Mouse (Mus musculus) ES-Bruce4 (cell line): ENCODE measurements at regions not wholly inside any gene's neighbourhood (a gene's known extent, or its start where the extent isn't known, plus 50 kb on each side); places are given as distances from the start of the nearest gene placed in this dataset.

Source experiments
- H3K27ac ChIP-seq: 2 replicates; pipeline ENCODE4 v1.5.1; 2012; ENCODE audit warnings: low read length, inconsistent platforms; ENCODE audit not compliant: insufficient read depth
- H3K27me3 ChIP-seq: 2 replicates; pipeline ENCODE4 v1.6.1; 2012; ENCODE audit warnings: mild to moderate bottlenecking, low read length, inconsistent platforms; ENCODE audit not compliant: control insufficient read depth, poor library complexity, insufficient read depth, severe bottlenecking
- H3K36me3 ChIP-seq: 2 replicates; pipeline ENCODE4 v1.6.1; 2012; ENCODE audit warnings: inconsistent platforms, mild to moderate bottlenecking, low read length, moderate library complexity; ENCODE audit not compliant: control insufficient read depth, poor library complexity, insufficient read depth, severe bottlenecking
- H3K4me1 ChIP-seq: one replicate; pipeline ENCODE4 v1.8.1; 2011; ENCODE audit warnings: low read length; ENCODE audit not compliant: control insufficient read depth, insufficient read depth
- H3K4me3 ChIP-seq: 2 replicates; pipeline ENCODE4 v1.5.1; 2011; ENCODE audit warnings: low read depth, mild to moderate bottlenecking, low read length
- H3K9ac ChIP-seq: 2 replicates; pipeline ENCODE4 v1.6.1; 2012; ENCODE audit warnings: low read depth, mild to moderate bottlenecking, inconsistent platforms; ENCODE audit not compliant: poor library complexity, severe bottlenecking
- H3K9me3 ChIP-seq: replicated peaks from 2 replicates; pipeline ENCODE4 v1.6.1; 2012; ENCODE audit warnings: mild to moderate bottlenecking, low read length, inconsistent platforms; ENCODE audit not compliant: control insufficient read depth, poor library complexity, insufficient read depth, severe bottlenecking
- CTCF ChIP-seq: IDR thresholded peaks from one replicate; pipeline ENCODE4 v1.8.1; 2011; ENCODE audit warnings: low read depth, low read length
- EP300 ChIP-seq: IDR thresholded peaks from 2 replicates; pipeline ENCODE4 v1.6.1; 2011; ENCODE audit warnings: low read depth, low read length; ENCODE audit not compliant: insufficient read depth
- POLR2A ChIP-seq: IDR thresholded peaks from one replicate; pipeline ENCODE4 v1.8.1; 2011; ENCODE audit warnings: low read length; ENCODE audit not compliant: insufficient read depth

- Histone ChIP-seq H3K9ac (no peak overlapping the region), H3K9me3 (no peaks in the 10 kb centered on the region), H3K27me3 (no peaks in the 10 kb centered on the region; the same call in 1 of the 2 replicates), H3K4me3 (no peak overlapping the region), H3K4me1 (no peaks in the 10 kb centered on the region), H3K27ac (no peak overlapping the region), H3K36me3 (no peaks in the 10 kb centered on the region)
- TF ChIP-seq EP300 (no peak), CTCF (no peak), POLR2A (no peak)
Measured at GRCm38 (mm10) chr5:133631812-133632211, 467.7 kb upstream of the Castor2 start.

GRCm38 (mm10) chr5:133619347-133619746 is 480.2 kb upstream of the Castor2 start:
- Histone ChIP-seq H3K27ac (no peak overlapping the region), H3K4me3 (no peak overlapping the region), H3K27me3 (no peaks in the 10 kb centered on the region; the same call in 1 of the 2 replicates), H3K36me3 (no peaks in the 10 kb centered on the region), H3K9me3 (no peaks in the 10 kb centered on the region), H3K4me1 (no peaks in the 10 kb centered on the region), H3K9ac (no peak overlapping the region)
- TF ChIP-seq CTCF (no peak), POLR2A (no peak), EP300 (no peak)

- no peaks in the 10 kb centered on the region for H3K36me3 ChIP-seq
- no peaks in the 10 kb centered on the region for H3K27me3 ChIP-seq
- H3K4me1 ChIP-seq, result no peaks in the 10 kb centered on the region
- H3K9ac ChIP-seq, result no peak overlapping the region
- no peak overlapping the region for H3K4me3 ChIP-seq
- H3K9me3 ChIP-seq, result no peaks in the 10 kb centered on the region
- TF ChIP-seq CTCF, result no peak
- TF ChIP-seq EP300, result no peak
- no peak for TF ChIP-seq POLR2A
- no peak overlapping the region for H3K27ac ChIP-seq
Measured at GRCm38 (mm10) chr5:133601241-133601739, 498.2 kb upstream of the Castor2 start.

GRCm38 (mm10) chr5:133600630-133601029 is 498.9 kb upstream of the Castor2 start:
- H3K4me3 ChIP-seq, result no peak overlapping the region
- no peaks in the 10 kb centered on the region for H3K9me3 ChIP-seq
- H3K27me3 ChIP-seq, result no peaks in the 10 kb centered on the region
- no peak for TF ChIP-seq EP300
- TF ChIP-seq POLR2A, result no peak
- TF ChIP-seq CTCF, result no peak
- H3K27ac ChIP-seq, result no peak overlapping the region
- no peak overlapping the region for H3K9ac ChIP-seq
- H3K36me3 ChIP-seq, result no peaks in the 10 kb centered on the region
- H3K4me1 ChIP-seq, result no peaks in the 10 kb centered on the region

GRCm38 (mm10) chr5:133598105-133598504 is 501.4 kb upstream of the Castor2 start:
- Histone ChIP-seq H3K27ac (no peak overlapping the region), H3K9me3 (no peaks in the 10 kb centered on the region), H3K4me3 (no peak overlapping the region), H3K4me1 (no peaks in the 10 kb centered on the region), H3K27me3 (no peaks in the 10 kb centered on the region), H3K9ac (no peak overlapping the region), H3K36me3 (no peaks in the 10 kb centered on the region)
- TF ChIP-seq POLR2A, result no peak
- no peak for TF ChIP-seq CTCF
- no peak for TF ChIP-seq EP300

- no peaks in the 10 kb centered on the region for H3K36me3 ChIP-seq
- no peak for TF ChIP-seq POLR2A
- no peak for TF ChIP-seq EP300
- TF ChIP-seq CTCF, result no peak
- H3K27ac ChIP-seq, result no peak overlapping the region
- H3K27me3 ChIP-seq, result no peaks in the 10 kb centered on the region
- H3K9ac ChIP-seq, result no peak overlapping the region
- H3K4me3 ChIP-seq, result no peak overlapping the region
- H3K4me1 ChIP-seq, result no peaks in the 10 kb centered on the region
- H3K9me3 ChIP-seq, result no peaks in the 10 kb centered on the region
Measured at GRCm38 (mm10) chr5:133586492-133586891, 513.0 kb upstream of the Castor2 start.
